Mouse (Mus musculus): Measurements from ENCODE around the gene Khdc1a. TPM values are rescaled to one million over a fixed set of nuclear protein-coding genes. Genes with fewer than 3 reads are reported as not detected.

The Khdc1a gene
- polyA plus RNA-seq, 1 experiment from 2014 or later = 1.2 TPM

DNA sequence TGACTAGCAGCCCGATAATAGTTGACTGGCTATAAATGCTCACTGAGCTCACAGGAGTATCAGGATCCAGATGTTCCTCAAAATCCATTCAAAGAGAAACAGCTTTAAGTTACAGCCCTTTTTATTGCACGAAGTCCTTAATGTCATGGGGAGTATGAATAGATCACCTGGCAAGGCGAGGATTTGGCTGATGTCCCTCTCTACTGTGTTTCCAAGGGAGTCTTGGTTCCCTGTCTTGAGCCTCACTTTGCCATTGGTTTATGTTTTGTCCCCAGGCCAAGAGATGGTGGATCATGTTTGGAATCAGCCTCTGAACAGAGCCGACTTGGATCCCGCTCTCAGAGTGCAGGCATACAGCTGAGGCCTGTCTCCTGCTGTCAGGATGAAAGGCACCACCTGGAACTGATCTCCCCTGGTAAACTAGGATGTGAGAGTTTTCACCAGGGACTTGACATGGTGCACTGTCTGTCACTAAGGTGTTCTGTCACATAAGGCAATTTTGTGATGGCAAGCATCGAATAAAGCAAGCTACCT lies 41.8 kb downstream of the Khdc1a start:
- DNase-seq (ENCODE audit: low spot score) = no peak

Other genes with a start within 250 kb of the Khdc1a start
- gene Tmem14a, start 131.1 kb upstream of the Khdc1a start, polyA plus RNA-seq (2015; fragmentation: Nextera tagmentation; extraction: Ambion mirVana) = 5.4 and 6.9 TPM in 2 replicates
- gene Gsta3, start 109.1 kb upstream of the Khdc1a start, polyA plus RNA-seq (2015; fragmentation: Nextera tagmentation; extraction: Ambion mirVana) = 0.41 and 0.60 TPM in 2 replicates
- not detected in 2 replicates for gene Khdc1c, start 18.7 kb downstream of the Khdc1a start, polyA plus RNA-seq (2015; fragmentation: Nextera tagmentation; extraction: Ambion mirVana)
- 0.16 and 0.18 TPM in 2 replicates for gene Khdc1b, start 33.9 kb downstream of the Khdc1a start, polyA plus RNA-seq (2015; fragmentation: Nextera tagmentation; extraction: Ambion mirVana)

All from thymus, postnatal 0 days (tissue).